Mouse (Mus musculus) thymus, adult 2 months (tissue): ENCODE data around the gene Mdh1b.

Source experiments
- CTCF ChIP-seq: fragments of 200-500 bp; IDR thresholded peaks from 2 replicates; pipeline ENCODE4 v1.5.1; 2012; ENCODE audit warnings: mild to moderate bottlenecking, control low read depth, low read length, moderate library complexity, borderline replicate concordance; ENCODE audit not compliant: control insufficient read depth, poor library complexity, insufficient read depth; ENCODE audit errors: extremely low read depth
- POLR2A ChIP-seq: fragments of 200-500 bp; IDR thresholded peaks from 2 replicates; pipeline ENCODE4 v1.6.1; 2012; ENCODE audit warnings: mild to moderate bottlenecking, low read length, control low read depth, moderate library complexity; ENCODE audit not compliant: control insufficient read depth, poor library complexity, insufficient read depth; ENCODE audit errors: extremely low read depth

DNA sequence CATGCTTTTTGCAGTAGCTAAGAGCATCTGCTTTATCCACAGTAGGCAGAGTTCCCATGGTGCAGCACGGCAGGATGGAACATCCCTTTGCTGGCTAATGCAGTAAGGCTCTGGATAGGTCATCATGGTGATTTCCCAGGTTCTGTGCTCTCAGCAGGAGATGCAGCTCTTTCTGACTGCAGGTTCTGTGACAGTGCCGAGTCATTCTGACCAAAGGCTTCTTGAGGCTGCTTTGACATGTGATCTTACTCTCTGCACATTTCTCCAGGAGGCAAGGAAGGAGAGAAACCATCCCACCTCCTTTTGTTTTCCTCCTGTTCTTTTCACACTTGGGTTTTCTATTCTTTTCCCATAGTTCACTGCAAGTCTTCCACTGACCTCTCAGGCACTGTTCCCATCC lies 25.9 kb upstream of the Mdh1b start:
- TF ChIP-seq CTCF (no peak), POLR2A (no peak)
